Mouse (Mus musculus): ENCODE data around the gene Uroc1. TPM values are rescaled to one million over a fixed set of nuclear protein-coding genes. Genes with fewer than 3 reads are reported as not detected.

Gene Uroc1
- polyA plus RNA-seq, 1 experiment from 2014 or later = 0.05 TPM

DNA sequence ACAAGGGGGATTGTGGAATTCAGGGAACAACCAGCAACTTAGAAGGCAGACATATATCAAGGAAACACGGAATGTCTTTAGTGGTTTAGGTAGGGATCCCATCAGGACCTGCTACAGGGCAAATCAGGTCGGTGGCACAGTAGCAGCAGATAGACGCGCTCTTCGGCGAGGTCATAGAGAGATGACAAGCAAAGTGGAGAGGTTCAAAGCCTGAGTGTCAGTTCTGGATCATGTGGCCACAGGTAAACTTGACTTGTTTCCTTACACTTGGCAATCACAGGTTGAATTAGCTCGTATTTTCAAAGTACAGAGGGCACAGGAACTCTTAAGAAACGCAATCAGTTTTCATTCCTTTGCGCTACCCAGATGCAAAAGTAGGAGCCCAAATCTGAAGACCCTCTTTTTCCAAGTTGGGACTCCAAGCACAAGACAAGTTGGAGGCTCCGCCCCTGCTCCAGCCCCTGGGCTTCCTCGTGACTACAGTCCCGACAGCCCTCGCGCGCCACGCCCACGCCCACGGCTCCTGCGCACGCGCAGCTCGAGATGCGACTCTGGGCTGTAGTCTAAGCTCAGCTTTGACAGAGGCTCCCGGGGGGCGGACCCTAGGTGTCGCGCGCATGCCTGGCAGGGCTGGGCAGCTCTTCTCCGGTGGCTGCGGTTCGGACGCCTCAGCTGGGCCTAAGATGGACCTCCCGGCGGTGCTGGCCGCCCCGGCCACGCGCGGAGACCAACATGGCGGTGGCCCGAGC lies 36.1 kb downstream of the Uroc1 start, which contains the start of gene Zxdc:
TSS of gene Zxdc (plus strand) at position 517 of the 749 bp plus-strand sequence.
- peak within 1 kb of the TSS; percentile 71 for H3K27ac ChIP-seq (ENCODE audit: low read length)
- peak within 1 kb of the TSS; percentile 99 for H3K4me2 ChIP-seq (ENCODE audit: low read depth, low read length)
- ATAC-seq (ENCODE audit: low read depth) = peak; percentile 99
- H3K9me3 ChIP-seq (ENCODE audit: control insufficient read depth, low read length) = no peaks in the 10 kb centered on the region
- WGBS = 5% methylated on average over 39 of the region's 41 CpGs
- H3K4me3 ChIP-seq (ENCODE audit: low read length) = peak within 1 kb of the TSS; percentile 91
- H3K27me3 ChIP-seq (ENCODE audit: control insufficient read depth, insufficient read depth, low read depth, low read length) = no peaks in the 10 kb centered on the region
- H3K4me1 ChIP-seq (replicated peaks; ENCODE audit: control insufficient read depth, insufficient read depth, low read length) = peaks cover 16% of the 10 kb centered on the region
- H3K9ac ChIP-seq (ENCODE audit: low read length) = peak within 1 kb of the TSS; percentile 90
- peaks cover 7% of the 10 kb centered on the region for H3K36me3 ChIP-seq (ENCODE audit: control insufficient read depth, insufficient read depth, low read length)

DNA sequence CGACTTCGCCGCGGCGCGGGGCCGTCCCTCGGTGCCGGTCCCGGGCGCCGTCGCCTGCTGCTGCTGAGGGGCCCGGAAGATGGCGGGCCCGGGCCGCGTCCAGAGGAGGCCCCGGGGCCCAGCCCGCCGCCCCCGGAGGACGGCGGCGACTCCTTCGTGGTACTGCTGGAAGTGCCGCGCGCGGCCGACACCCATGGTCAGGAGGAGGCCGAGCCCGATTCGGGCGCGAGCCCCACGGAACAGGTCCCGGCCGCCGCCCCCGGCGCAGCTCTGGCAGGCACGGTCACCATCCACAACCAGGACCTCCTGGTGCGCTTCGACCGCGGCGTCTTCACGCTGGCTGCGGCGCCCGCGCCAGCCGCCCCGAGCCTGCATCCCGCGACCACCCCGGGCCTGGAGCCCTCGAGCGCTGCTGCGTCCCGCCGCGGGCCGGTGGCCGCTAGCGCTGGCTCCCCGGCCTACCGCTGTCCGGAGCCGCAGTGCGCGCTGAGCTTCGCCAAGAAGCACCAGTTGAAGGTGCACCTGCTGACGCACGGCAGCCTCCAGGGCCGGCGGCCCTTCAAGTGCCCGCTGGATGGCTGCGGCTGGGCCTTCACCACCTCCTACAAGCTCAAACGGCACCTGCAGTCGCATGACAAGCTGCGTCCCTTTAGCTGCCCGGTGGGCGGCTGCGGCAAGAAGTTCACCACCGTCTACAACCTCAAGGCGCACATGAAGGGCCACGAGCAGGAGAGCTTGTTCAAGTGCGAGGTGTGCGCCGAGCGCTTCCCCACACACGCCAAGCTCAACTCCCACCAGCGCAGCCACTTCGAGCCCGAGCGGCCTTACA lies 36.9 kb downstream of the Uroc1 start:
- peak; percentile 78 for ATAC-seq (ENCODE audit: low read depth)
- peak overlapping the region; percentile 99 for H3K4me2 ChIP-seq (ENCODE audit: low read depth, low read length)
- peaks cover 14% of the 10 kb centered on the region for H3K36me3 ChIP-seq (ENCODE audit: control insufficient read depth, insufficient read depth, low read length)
- H3K9ac ChIP-seq (ENCODE audit: low read length) = peak overlapping the region; percentile 90
- peak overlapping the region; percentile 71 for H3K27ac ChIP-seq (ENCODE audit: low read length)
- WGBS = 0% methylated on average over 58 of the region's 98 CpGs
- peaks cover 16% of the 10 kb centered on the region for H3K4me1 ChIP-seq (replicated peaks; ENCODE audit: control insufficient read depth, insufficient read depth, low read length)
- no peaks in the 10 kb centered on the region for H3K9me3 ChIP-seq (ENCODE audit: control insufficient read depth, low read length)
- peak overlapping the region; percentile 91 for H3K4me3 ChIP-seq (ENCODE audit: low read length)
- no peaks in the 10 kb centered on the region for H3K27me3 ChIP-seq (ENCODE audit: control insufficient read depth, insufficient read depth, low read depth, low read length)

GRCm38 (mm10) chr6:90374647-90375046 lies 41.6 kb downstream of the Uroc1 start:
- Histone ChIP-seq H3K36me3 (ENCODE audit: control insufficient read depth, insufficient read depth, low read length) (peaks cover 26% of the 10 kb centered on the region), H3K27ac (ENCODE audit: low read length) (no peak overlapping the region), H3K9ac (ENCODE audit: low read length) (no peak overlapping the region), H3K4me3 (ENCODE audit: low read length) (no peak overlapping the region), H3K9me3 (ENCODE audit: control insufficient read depth, low read length) (no peaks in the 10 kb centered on the region), H3K4me1 (replicated peaks; ENCODE audit: control insufficient read depth, insufficient read depth, low read length) (peaks cover 16% of the 10 kb centered on the region), H3K4me2 (ENCODE audit: low read depth, low read length) (no peak overlapping the region), H3K27me3 (ENCODE audit: control insufficient read depth, insufficient read depth, low read depth, low read length) (no peaks in the 10 kb centered on the region)
- no peak for ATAC-seq (ENCODE audit: low read depth)
- 63% methylated on average over 4 of the region's 4 CpGs for WGBS

DNA sequence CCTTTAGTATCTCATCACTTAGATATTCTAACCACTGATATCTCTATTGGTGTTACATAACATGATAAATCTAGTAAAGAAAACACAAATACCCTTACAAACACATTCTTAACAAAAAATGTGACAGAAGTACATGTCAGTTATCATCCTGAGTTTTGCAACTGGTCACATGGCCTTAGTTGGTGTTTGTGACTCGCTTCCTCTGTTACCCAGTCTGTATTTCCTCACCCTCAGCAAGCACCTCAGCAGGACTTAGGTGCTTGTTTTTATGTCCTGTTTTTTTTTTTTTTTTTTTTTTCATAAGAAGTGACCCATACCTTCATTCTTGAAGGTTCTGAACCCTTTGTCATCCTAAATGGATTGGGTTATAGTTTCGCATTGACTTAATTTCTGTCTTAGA lies 44.6 kb downstream of the Uroc1 start:
- WGBS = 89% methylated on average over 2 of the region's 2 CpGs
- Histone ChIP-seq H3K27ac (ENCODE audit: low read length) (no peak overlapping the region), H3K9me3 (ENCODE audit: control insufficient read depth, low read length) (no peaks in the 10 kb centered on the region), H3K27me3 (ENCODE audit: control insufficient read depth, insufficient read depth, low read depth, low read length) (no peaks in the 10 kb centered on the region), H3K4me2 (ENCODE audit: low read depth, low read length) (no peak overlapping the region), H3K4me1 (replicated peaks; ENCODE audit: control insufficient read depth, insufficient read depth, low read length) (no peaks in the 10 kb centered on the region), H3K4me3 (ENCODE audit: low read length) (no peak overlapping the region), H3K36me3 (ENCODE audit: control insufficient read depth, insufficient read depth, low read length) (peaks cover 49% of the 10 kb centered on the region), H3K9ac (ENCODE audit: low read length) (no peak overlapping the region)
- no peak for ATAC-seq (ENCODE audit: low read depth)

DNA sequence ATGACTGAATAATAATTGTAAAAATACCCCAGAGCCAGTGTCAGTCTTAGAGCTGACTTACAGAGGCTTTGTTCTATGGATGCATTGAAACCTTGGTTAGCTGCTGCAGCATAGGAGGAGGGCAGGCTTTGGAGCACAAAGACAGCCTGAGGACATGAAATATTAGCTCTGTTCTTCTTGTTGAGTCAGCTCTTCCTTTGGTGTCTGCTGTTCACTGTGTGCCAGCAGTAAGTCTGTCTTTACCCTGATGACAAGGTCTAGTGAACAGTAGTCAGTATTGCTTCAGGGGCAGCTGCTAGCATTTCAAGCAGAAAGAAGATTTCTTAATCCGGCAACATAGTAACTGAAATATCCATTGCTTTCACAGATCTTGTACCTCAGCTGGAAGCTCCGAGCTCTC lies 48.4 kb downstream of the Uroc1 start:
- WGBS = 89% methylated on average over 2 of the region's 2 CpGs
- no peaks in the 10 kb centered on the region for H3K27me3 ChIP-seq (ENCODE audit: control insufficient read depth, insufficient read depth, low read depth, low read length)
- H3K4me1 ChIP-seq (replicated peaks; ENCODE audit: control insufficient read depth, insufficient read depth, low read length) = no peaks in the 10 kb centered on the region
- no peak overlapping the region for H3K27ac ChIP-seq (ENCODE audit: low read length)
- H3K9me3 ChIP-seq (ENCODE audit: control insufficient read depth, low read length) = no peaks in the 10 kb centered on the region
- H3K4me2 ChIP-seq (ENCODE audit: low read depth, low read length) = no peak overlapping the region
- H3K9ac ChIP-seq (ENCODE audit: low read length) = no peak overlapping the region
- ATAC-seq (ENCODE audit: low read depth) = no peak
- H3K4me3 ChIP-seq (ENCODE audit: low read length) = no peak overlapping the region
- peaks cover 50% of the 10 kb centered on the region for H3K36me3 ChIP-seq (ENCODE audit: control insufficient read depth, insufficient read depth, low read length)

DNA sequence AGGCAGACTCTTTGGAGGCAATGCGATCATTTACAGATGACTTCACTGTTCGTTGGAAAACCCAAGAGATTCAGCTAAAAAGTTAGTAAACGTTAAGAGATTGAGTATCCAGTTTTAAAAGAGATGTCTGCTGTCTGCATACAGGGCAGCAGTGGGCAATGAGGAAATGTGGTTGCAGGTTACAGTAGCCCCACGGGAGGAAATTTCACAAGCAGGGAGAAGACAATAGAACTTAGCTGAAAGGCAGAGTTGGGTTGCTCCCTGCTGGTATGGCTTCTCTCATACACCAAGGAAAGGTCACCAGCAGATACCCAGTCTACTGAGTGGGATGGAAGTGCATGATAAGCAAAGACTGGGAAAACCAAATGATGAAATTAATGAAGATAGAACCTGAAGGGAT lies 57.5 kb downstream of the Uroc1 start:
- WGBS = 83% methylated on average over 4 of the region's 4 CpGs
- Histone ChIP-seq H3K27ac (ENCODE audit: low read length) (no peak overlapping the region), H3K9ac (ENCODE audit: low read length) (no peak overlapping the region), H3K4me1 (replicated peaks; ENCODE audit: control insufficient read depth, insufficient read depth, low read length) (no peaks in the 10 kb centered on the region), H3K9me3 (ENCODE audit: control insufficient read depth, low read length) (no peaks in the 10 kb centered on the region), H3K4me2 (ENCODE audit: low read depth, low read length) (no peak overlapping the region), H3K27me3 (ENCODE audit: control insufficient read depth, insufficient read depth, low read depth, low read length) (no peaks in the 10 kb centered on the region), H3K4me3 (ENCODE audit: low read length) (no peak overlapping the region), H3K36me3 (ENCODE audit: control insufficient read depth, insufficient read depth, low read length) (peaks cover 6% of the 10 kb centered on the region; the same call in 1 of the 2 replicates)
- no peak for ATAC-seq (ENCODE audit: low read depth)

DNA sequence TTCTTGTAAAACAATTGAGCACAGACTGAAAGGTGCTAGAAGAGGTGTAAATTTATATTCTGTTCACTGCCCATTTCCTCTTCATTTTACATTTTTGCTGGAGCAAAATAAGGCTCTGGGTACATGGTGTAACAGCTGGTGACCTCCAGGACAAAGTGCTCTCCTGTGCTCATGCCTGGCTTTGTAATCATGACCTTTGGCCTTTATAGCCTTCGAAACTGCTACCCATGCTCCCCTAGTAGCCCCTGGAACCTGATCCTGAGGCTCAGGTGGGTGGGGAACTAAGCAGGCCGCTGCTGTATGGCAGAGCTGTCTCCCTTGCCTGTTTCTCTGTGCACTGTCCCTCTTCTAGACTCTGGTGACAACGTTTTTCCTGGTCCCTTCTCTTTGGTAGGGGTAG lies 60.9 kb downstream of the Uroc1 start:
- Histone ChIP-seq H3K4me3 (ENCODE audit: low read length) (no peak overlapping the region), H3K36me3 (ENCODE audit: control insufficient read depth, insufficient read depth, low read length) (no peaks in the 10 kb centered on the region; the same call in 1 of the 2 replicates), H3K4me1 (replicated peaks; ENCODE audit: control insufficient read depth, insufficient read depth, low read length) (no peaks in the 10 kb centered on the region), H3K4me2 (ENCODE audit: low read depth, low read length) (no peak overlapping the region), H3K27ac (ENCODE audit: low read length) (no peak overlapping the region), H3K9me3 (ENCODE audit: control insufficient read depth, low read length) (no peaks in the 10 kb centered on the region), H3K9ac (ENCODE audit: low read length) (no peak overlapping the region), H3K27me3 (ENCODE audit: control insufficient read depth, insufficient read depth, low read depth, low read length) (no peaks in the 10 kb centered on the region)
- ATAC-seq (ENCODE audit: low read depth) = no peak
- WGBS = 45% methylated on average over 3 of the region's 3 CpGs

GRCm38 (mm10) chr6:90395751-90396150 lies 62.7 kb downstream of the Uroc1 start:
- no peak overlapping the region for H3K4me3 ChIP-seq (ENCODE audit: low read length)
- 87% methylated on average over 2 of the region's 2 CpGs for WGBS
- ATAC-seq (ENCODE audit: low read depth) = no peak

DNA sequence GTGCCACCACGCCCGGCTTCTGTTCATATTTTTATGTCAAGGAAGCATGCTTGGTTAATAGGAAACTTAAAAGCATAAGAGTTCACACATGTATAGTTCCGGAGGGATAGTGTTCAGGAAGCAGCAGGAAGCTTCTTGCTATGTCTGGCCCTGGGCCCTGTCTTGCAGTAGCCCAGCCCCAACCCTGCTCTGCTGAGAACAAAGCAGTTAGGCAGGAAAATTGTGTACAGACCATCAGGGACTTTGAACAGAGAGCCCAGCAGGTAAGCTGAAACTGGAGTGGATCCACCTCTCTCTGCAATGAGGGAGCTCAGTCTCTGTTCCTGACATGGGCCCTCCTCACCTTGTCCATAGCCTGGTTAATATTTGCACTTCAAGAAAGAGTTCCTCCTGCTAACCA lies 64.2 kb downstream of the Uroc1 start:
- no peak overlapping the region for H3K27ac ChIP-seq (ENCODE audit: low read length)

More at GRCm38 (mm10) chr6:90395751-90396150, 62.7 kb downstream of the Uroc1 start:
- H3K36me3 ChIP-seq (ENCODE audit: control insufficient read depth, insufficient read depth, low read length) = no peaks in the 10 kb centered on the region; the same call in 1 of the 2 replicates
- H3K9ac ChIP-seq (ENCODE audit: low read length) = no peak overlapping the region
- no peaks in the 10 kb centered on the region for H3K27me3 ChIP-seq (ENCODE audit: control insufficient read depth, insufficient read depth, low read depth, low read length)
- H3K4me1 ChIP-seq (replicated peaks; ENCODE audit: control insufficient read depth, insufficient read depth, low read length) = no peaks in the 10 kb centered on the region
- H3K27ac ChIP-seq (ENCODE audit: low read length) = no peak overlapping the region
- H3K9me3 ChIP-seq (ENCODE audit: control insufficient read depth, low read length) = no peaks in the 10 kb centered on the region
- H3K4me2 ChIP-seq (ENCODE audit: low read depth, low read length) = no peak overlapping the region

More for the DNA sequence above, 64.2 kb downstream of the Uroc1 start:
- 78% methylated on average over 3 of the region's 3 CpGs for WGBS
- no peak overlapping the region for H3K9ac ChIP-seq (ENCODE audit: low read length)
- no peak overlapping the region for H3K4me2 ChIP-seq (ENCODE audit: low read depth, low read length)
- no peak for ATAC-seq (ENCODE audit: low read depth)
- no peak overlapping the region for H3K4me3 ChIP-seq (ENCODE audit: low read length)
- H3K36me3 ChIP-seq (ENCODE audit: control insufficient read depth, insufficient read depth, low read length) = peaks cover 7% of the 10 kb centered on the region
- H3K27me3 ChIP-seq (ENCODE audit: control insufficient read depth, insufficient read depth, low read depth, low read length) = no peaks in the 10 kb centered on the region
- no peaks in the 10 kb centered on the region for H3K4me1 ChIP-seq (replicated peaks; ENCODE audit: control insufficient read depth, insufficient read depth, low read length)
- no peaks in the 10 kb centered on the region for H3K9me3 ChIP-seq (ENCODE audit: control insufficient read depth, low read length)
